Mouse (Mus musculus): Measurements from ENCODE around the gene Scml4. TPM values are rescaled to one million over a fixed set of nuclear protein-coding genes. Genes with fewer than 3 reads are reported as not detected.
A peak's percentile ranks its signal among the peaks of the same experiment; 100 is the strongest.

The Scml4 gene
- total RNA-seq, 4 experiments from 2014 or later = 4.6 to 7.4 (median 6.7) TPM

DNA sequence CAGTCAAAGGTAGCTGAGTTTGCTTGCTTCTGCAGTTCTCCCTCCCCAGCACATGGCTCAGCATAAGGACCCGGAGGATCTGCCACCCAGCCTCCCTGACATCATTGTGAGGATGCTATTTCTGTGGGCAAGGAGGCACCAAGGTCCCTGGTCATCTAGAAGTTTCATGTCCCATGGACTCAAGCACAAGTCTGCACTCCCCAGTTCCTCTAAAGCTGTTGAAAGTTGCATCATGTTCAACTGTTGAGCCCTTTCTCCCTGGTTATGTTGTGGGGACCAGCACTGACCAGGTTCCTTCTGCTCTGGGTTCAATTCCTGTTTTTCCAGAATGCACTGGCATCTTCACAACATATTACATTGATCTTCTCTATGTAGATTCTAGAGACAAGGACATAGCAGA lies 42.9 kb downstream of the Scml4 start:
- DNase-seq = no peak

DNA sequence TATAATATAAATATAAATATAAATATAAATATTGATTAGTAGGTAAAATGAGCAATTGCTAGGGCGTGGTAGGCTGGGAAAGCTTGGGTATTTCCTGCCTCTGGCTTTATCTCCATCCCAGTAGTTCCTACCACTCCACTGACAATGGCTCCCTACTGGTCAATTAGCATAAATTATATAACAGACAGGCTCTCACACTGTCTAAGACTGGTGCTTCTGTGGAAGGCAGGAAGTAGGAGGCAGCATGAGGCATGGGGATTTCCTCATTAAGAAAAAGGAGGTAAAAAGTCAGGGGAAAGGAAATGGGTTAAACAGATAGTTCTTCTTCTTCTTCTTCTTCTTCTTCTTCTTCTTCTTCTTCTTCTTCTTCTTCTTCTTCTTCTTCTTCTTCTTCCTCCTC lies 48.4 kb downstream of the Scml4 start:
- DNase-seq = no peak

DNA sequence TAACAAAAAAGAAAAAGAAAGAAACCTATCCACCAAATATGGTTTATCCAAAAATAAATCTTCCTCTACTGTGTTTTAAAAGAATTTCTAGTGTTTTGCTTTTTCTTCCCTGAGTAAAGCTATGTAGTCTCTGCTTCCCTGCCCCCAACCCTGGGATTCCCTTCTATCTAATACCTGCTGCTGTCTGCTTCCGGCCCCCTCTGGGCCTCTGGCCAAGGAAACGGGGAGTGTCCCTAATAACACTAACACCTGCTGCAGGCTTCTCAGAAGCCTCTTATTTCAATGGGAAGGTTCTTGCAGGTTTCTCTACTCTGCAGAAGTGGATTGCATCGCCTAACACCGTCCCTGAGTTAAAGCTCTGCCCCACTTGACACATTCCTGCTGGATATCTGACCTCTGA lies 50.4 kb downstream of the Scml4 start:
- DNase-seq = no peak

DNA sequence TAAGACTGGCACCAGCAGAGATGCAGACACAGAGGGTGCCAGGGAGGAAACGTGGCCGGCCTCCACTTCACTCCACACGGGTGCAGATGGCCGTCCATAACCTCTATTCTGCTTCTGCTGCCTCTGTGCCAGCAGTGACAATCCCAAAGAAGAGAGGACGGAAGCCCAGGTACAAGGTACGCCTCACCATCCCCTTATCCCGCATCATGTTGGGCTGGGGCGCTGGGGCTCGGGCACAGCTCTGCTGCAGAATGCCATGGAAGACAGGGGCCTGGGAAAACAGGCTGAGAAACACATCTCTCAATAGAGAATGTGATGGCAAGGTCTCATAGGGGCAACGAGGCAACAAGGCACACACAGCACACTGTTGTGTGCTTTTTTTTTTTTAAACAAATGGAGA lies 51.9 kb downstream of the Scml4 start:
- DNase-seq = no peak

DNA sequence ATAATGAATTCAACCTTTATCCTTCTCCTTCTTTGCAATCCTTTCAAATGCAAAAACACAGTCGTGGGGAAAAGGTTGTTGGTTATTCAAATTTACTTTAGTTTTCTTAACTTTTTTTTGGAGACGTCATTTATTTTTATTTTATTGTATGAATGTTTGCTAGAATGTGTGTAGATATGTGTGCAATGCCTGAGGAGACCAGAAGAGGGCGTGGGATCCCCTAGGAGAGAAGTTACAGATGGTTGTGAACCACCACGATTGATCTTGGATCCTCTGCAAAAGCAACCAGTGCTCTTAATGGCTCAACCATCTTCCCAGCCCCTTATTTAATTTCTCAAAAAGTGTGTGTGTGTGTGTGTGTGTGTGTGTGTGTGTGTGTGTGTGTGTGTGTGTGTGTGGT lies 53.0 kb downstream of the Scml4 start:
- no peak for DNase-seq

DNA sequence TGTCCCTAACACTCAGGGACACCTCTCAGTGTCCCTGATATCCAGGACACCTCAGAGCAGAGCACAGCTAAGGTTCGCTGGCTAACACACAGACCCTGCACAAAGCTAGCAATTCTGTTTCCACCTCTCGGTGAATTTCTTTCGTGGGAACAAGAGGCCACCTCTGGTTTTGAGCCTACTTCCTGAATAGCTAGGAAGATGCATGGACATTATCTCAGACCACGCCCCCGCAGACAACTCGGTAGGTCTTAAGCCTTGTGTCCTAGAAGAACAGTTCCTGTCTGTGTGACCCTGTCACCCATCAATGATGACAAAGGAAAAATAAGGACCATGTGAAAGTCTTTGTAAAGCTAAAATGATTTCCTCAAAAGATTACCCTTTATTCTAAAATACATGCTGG lies 54.0 kb downstream of the Scml4 start:
- no peak for DNase-seq

DNA sequence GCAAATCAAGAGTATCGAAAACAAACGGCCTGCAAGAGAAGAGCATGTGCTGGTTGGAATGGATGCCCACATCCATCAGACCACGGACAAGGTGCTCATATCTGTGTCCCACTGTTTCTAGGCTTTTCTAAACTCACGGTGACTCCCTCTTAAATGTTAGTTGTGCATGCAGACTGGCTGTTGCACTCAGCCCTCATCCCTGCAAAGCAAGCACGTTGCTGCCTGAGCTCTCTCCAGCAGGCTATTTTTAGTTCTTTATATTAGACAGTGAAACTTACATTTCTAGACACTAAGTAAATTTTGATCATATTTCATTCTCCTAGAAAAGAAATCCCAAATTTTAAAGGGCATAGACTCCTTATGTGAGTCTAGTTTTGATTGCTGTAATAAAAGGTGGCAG lies 57.2 kb downstream of the Scml4 start:
- no peak for DNase-seq

DNA sequence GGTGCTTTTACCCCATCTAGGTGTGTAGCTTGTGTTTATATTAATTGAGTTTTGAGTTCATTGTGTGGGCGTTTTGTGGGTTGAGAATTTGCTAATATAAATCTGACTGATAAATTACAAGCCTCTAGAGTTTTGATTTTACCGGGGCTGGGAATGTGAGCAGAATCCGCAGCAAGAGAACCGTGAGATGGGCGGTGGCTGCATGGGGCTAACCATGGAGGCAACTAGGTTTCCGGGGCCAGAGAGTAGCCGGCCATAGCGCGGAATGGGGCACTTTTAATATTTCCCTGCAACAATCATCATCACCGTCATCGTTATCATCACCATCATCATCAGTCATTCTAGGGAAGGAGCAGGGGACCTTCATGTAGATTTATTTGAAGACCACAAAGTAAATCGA lies 59.6 kb downstream of the Scml4 start:
- no peak for DNase-seq

DNA sequence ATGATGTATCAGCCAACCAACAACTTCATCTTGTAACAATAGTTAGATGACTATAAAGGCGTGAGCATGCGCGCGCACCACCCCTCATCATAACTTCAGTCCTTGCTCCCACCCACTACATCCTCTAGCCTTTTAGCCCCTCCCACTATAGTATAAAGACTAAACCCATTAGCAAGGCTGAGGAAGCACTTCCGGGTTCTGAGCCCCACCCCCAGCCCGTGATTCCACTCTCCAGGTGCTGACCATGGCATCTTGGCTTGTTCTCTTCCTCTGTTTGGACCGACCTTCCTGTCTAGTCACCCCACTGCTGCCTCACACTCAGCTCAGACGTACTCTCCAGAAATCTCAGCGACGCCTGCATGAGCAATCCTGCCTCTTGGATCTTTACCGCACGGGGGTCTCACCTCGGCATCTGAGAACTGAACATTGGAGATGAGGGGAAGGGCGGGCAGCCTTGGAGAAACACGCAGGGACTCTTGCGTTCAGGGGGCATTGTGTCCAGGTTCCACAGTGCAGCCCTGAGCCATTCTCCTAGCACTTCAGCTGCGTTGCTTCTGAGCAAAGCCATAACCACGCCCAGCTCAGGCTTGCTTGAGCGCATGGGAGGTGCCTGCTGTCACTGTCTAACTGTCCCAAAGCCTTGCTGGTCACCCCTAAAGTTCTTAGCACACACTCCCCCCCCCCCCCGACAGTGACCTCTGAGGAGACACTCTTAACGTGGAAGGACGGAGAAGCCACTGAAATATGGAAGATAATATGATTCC lies 65.1 kb downstream of the Scml4 start:
- DNase-seq = no peak

DNA sequence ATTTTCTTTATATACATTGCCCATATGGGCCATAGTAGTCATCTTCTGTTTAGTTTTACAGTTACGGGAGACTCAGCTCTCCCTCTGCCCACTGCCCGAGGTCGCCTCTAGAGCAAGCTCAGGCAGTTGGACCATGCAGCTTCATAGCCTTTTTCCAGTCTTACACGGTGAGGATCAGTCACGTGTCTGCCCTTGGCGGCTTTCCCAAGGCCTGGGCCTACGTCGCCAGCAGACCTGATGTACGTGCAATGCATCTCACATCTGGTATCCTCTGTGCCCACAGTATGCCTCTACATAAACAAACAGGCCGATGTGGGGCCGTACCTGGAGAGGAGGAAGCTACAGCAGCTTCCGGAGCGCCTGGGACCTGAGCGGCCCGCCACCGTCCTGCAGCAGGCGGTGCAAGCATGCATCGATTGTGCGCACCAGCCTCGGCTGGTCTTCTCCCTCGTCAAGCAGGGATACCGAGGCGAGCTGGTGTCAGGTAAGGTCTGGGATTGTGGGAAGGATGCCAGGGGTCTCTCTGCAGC lies 70.0 kb downstream of the Scml4 start:
- DNase-seq = peak; percentile 49

DNA sequence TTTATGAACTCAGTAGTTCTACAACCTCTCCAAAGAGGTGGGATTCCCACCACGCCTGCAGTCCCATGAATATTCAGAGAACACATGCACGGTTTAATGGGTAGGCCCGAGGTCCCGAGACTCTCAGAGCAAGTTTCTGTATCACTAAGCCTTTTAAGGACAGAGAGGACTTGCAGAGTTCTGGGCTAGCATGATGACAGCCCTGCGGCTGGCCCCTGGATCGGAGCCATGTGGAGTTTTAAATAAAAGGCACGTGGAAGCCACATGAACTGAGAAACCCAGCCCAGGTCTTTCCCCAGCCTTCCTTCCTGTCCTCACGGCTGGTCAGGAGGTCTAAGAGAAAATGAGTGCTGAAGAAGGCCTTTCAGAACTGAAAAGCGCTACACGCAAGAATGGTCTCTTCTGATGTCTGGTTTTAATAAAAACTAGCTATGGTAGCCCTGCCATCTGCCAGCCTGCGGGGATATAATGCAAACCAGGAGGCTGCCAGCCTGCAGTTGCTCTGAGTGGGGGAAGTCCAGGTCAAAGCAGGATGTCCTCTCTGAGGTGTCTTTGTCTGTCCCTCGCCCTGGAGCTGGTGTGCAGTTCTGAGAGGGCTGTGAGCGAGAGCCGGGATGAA lies 72.8 kb downstream of the Scml4 start:
- no peak for DNase-seq

DNA sequence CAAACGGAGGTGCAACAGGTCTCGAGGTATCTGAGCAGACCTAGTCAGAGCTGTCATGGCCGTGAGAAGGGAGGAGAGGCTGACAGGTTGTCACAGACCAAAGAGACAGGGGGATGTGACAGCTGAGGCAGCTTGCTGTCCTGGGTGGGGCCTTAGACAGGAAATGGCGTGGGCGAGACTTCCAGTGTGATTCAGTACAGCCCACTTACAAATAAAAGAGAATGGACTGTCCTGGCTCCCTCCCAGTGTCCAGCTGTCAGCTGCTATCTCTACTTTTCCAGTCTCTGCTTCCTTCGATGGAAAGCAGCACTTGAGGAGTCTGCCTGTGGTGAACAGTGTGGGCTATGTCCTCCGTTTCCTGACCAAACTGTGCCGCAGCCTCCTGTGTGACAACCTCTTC lies 74.5 kb downstream of the Scml4 start:
- DNase-seq = no peak

DNA sequence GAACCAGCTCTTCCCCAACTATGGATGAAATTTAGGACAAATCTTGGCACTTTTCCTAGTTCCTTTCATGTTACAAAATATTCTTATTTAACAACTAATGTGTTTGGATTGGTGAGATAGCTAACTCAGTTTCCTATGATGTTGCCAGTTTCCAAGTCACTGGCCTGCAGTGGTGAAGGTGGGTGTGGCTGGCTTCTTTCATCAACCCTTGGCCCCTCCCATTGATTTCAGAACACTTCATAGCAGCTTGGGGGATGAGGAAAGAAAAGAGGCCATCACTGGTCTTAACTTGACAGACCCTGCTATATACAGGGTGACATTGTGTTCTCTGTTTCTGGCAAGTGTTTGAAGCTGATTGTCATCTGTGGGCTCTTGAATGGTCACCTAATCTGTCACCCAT lies 76.0 kb downstream of the Scml4 start:
- DNase-seq = no peak

DNA sequence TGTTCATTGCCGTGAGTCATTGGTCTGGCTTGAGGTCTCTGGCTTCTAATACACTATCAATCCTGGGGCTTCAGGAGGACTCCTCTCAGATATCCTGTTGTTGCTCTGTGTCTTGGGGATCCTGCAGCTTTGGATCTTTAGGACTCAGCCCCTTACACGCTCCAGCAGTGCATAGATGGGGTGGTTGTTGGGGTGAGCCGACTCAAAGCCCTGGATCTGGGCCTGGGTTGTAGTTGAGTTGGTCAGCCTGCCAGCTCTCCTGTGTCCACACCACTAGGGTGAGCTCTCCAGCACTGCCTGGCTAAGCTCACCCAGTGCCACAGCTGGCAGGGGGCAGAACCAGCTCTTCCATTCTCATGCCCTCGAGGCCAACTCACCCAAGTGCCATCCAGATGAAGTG lies 78.2 kb downstream of the Scml4 start:
- DNase-seq = no peak

DNA sequence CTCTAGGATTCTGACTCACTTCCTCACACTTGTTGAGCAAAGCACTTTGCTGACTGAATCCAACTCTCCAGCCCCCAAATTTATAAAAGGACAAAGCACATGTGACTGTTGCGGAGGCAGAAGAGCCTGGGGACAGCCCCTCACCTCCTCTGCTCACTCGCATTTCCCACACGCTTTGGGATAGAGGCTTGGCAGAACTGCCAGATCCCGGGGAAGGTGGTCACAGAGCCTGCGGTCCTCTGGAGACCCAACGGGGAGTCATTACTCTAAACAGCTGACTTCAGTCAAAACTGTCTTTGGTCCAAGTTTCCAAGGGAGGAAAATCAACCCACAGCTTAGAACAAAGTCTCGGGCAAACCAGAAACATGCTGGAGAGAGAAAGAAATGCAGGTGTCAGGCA lies 79.5 kb downstream of the Scml4 start:
- no peak for DNase-seq

DNA sequence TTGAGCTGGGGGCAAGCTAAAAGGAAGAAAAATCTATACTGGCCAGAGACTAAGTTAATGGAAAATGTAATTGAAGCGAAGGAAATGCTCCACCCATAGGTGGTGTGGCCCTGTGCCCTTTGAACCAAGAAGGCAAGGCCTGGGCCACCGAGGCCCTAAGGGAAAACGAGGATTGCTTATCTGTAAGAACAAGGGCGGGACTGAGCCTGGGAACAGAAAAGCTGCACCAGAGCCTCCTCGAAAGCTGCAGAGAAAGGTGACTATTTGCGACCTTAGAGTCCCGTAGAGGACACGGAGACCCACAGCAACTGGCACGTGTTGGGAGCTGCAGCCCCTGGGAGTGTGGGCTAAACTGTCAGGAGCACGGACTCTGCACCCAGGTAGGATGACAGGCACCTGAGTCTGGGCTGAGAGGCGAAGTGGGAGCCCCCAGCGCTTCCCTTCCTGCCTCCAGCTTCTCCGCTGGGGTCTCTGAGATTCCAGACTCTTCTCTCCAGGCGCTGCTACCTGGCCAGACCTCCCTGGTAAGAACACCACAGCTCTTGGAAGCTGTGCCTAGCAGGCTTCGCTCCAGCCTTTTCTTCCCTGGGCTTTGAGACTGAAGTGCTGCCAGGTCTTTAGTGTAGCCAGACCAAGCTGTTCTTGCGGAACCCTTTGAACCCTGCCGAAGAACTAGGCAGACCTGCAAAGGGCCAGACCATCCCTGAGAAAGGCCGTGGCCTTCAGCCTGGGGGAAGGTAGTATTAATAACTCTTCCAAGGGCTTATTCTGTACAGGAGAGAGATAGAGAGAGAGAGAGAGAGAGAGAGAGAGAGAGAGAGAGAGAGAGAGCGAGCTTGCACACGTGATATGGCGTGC lies 80.3 kb downstream of the Scml4 start:
- DNase-seq = peak; percentile 35

DNA sequence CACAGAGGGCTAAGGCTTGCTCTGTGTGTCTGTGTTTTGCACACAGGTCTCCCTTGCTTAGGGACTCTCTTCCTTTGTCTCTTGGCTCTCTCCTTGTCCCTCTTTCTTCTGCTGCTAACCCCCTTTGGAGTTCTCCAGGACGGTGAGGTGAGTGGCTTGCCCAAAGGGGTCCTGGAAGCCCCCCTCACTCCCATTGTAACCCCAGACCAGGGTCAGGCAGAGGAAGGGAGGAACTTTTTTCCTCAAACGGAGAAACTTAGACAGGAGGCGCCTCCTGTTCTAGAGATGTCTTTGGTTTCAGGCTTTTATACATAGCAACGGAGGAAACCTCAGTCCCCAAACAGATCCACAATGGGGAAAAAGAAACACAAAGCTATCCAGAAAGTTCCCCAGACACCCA lies 81.1 kb downstream of the Scml4 start:
- no peak for DNase-seq

DNA sequence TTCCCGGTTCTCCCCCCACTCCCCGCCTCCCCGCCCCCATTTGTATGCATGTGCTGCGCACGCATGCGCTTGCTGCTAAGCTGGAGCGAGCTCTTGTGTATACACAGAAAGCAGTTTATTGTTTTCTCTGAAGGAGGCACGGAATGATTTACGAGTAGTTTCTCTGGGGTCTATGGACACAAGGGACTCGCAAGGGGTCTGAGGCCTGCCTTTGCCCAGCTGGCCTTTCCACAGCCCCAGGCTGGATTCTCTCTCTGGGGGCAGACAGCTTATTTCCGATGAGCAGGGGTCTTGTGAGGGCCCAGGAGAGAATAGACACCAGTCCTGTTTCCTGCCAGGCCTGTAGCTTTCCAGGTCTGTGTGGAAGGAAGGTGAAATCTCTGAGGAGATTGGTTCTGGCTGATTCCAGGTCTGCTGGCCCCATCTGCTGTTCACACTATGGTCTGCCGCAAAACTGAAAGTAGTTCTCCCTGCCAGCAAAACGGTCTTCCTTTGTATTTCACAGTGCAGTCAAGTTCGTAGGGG lies 81.6 kb downstream of the Scml4 start:
- DNase-seq = peak; percentile 38

DNA sequence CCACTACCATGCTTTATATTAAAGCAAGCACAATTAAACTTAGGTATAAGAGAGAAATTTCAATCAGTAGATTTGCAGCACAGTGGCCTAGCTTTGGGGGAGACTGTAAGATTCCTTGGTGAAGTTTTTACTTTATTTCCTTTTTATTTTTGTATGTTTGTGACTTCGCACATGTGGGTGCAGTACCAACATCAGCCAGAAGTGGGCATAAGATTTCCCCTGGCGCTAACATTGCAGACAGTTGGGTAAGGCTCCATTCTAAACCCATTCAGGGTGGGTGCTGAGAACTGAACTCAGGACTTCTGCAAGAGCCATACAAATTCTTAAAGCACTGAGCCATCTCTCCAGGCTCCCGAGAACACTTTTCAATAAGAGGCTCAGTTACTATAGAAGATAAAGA lies 82.1 kb downstream of the Scml4 start:
- DNase-seq = no peak

DNA sequence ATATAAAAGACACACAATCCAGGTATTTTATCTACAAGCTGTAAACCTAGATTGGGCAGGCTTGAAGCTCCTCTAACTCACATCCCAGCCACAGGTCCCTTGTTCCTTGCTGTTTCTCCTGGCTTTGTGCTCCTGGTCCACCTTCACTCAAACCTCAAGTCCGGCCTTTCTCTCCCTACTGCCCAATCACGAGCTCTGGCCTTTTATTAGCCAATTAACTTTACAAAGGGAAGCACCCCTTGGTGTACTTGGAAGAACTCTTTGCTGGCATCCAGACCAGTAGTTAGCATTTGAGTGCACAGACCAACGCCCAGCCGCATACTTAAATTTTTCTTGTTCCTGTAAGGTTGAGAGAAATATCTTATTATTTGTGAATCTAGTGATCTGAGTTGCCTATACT lies 85.1 kb downstream of the Scml4 start:
- DNase-seq = no peak

DNA sequence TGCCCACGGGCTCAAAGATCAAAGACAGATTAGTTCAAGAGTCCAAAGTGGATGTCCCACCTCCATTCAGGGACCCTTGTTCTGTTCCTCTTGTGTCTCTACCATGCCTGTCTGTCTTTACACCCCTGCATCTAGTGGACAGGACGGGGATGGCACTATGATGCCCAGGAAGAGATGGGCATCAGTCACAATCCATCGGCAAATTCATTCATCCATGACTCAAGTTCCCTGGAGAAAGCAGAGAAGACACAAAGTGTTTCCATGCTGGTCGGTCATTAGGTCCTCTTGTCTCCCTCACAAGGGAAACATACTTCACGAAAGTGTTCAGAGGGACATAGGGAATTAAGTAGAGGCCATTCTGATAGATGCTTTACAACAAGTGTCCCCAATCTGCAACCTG lies 87.2 kb downstream of the Scml4 start:
- DNase-seq = no peak

DNA sequence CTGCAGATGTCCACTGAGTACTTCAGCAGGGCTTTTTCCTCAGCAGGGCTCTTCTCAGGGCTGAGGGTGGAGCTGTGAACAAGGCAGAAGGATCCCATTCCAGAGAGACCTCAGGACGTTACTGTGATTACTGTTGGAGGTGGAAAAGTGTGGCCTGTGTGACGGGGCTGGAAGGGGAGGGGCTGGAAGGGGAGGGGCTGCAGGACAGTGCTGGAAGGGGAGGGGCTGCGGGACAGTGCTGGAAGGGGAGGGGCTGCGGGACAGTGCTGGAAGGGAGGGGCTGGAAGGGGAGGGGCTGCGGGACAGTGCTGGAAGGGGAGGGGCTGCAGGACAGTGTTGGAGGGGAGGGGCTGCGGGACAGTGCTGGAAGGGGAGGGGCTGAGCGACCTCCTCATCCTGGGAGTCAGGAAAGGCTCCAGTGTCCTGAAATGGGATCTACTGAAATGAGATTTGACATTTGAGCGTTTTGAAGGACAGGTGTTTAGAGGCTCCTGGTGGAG lies 90.1 kb downstream of the Scml4 start:
- no peak for DNase-seq

Data from adrenal gland, adult 8-10 months (tissue).